ENCODE assay signal across 29 mouse cellular contexts in the genomic region with DNA sequence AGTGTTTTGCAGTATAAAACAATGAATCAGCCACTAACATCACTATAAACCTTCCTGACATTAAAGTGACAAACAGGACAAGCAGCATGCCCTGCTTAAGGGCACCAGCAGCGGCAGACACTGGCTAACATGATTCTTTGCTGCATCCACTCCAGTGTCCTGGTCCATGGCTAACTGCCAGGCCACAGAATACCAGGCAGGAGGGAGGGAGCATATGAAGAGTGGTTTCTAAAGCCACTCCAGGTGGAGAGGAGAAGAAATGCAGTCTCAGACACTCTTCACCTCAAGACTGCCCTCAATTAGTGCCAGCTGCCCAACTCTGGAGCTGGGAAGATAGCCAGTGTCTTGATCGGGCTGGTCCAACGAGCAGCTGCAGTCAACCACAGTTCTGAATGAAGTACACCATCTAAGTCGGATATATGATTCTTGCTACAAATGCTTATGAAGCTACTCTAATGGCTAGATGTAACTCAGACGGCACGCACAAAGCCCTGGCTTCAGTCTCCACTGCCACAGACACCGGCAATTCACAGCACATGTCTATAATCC.
A peak's percentile ranks its signal among the peaks of the same experiment; 100 is the strongest.
DNase-seq lines count a peak whose midpoint lies in the region; ATAC-seq and TF ChIP-seq lines count a peak whose summit lies in the region.
"Had no signal": no experiment of that assay in that cellular context is flagged by ENCODE, and none has a peak within 500 bp of the region (broad histone marks: within the 10 kb centered on the region; RNA-seq: fewer than 3 reads in every experiment).

No protein-coding gene starts in this region.

- no peak for ATAC-seq in hindbrain, postnatal 0 days
- no peak for ATAC-seq in hindbrain, embryonic 16.5 days
- ATAC-seq: activated CD4-positive, CD25-positive, alpha-beta regulatory T cell, adult 4 months; CD4-positive, CD25-positive, alpha-beta regulatory T cell, adult 4 months; forebrain, embryonic 15.5 days; intestine, embryonic 15.5 days; midbrain, embryonic 16.5 days had no signal

- H3K9me3 ChIP-seq in hindbrain, postnatal 0 days (ENCODE audit: low read length), result no peaks in the 10 kb centered on the region
- no peaks in the 10 kb centered on the region for H3K9me3 ChIP-seq in hindbrain, embryonic 16.5 days (ENCODE audit: control insufficient read depth, low read length)
- H3K9me3 ChIP-seq: embryonic facial prominence, embryonic 12.5 days; forebrain, embryonic 10.5 days; forebrain, embryonic 15.5 days; hindbrain, embryonic 10.5 days; hindbrain, embryonic 15.5 days; intestine, embryonic 15.5 days; neural tube, embryonic 12.5 days had no signal

- no peaks in the 10 kb centered on the region for H3K27me3 ChIP-seq in hindbrain, postnatal 0 days (ENCODE audit: insufficient read depth, low read length)
- no peaks in the 10 kb centered on the region for H3K27me3 ChIP-seq in hindbrain, embryonic 16.5 days (replicated peaks; ENCODE audit: control insufficient read depth, insufficient read depth, low read length)
- H3K27me3 ChIP-seq: embryonic facial prominence, embryonic 12.5 days; forebrain, embryonic 15.5 days; hindbrain, embryonic 15.5 days; intestine, embryonic 15.5 days; neural tube, embryonic 12.5 days had no signal

- no peak overlapping the region for H3K9ac ChIP-seq in hindbrain, postnatal 0 days (replicated peaks; ENCODE audit: low read length)
- H3K9ac ChIP-seq in hindbrain, embryonic 16.5 days (ENCODE audit: low read depth, low read length), result no peak overlapping the region
- H3K9ac ChIP-seq: embryonic facial prominence, embryonic 12.5 days; forebrain, embryonic 15.5 days; hindbrain, embryonic 15.5 days; intestine, embryonic 15.5 days; liver, embryonic 14.5 days; lung, embryonic 14.5 days; neural tube, embryonic 12.5 days had no signal

- no peak for TF ChIP-seq CTCF in hindbrain, postnatal 0 days (IDR thresholded peaks at IDR 0.05; ENCODE audit: low read depth)

- H3K36me3 ChIP-seq in hindbrain, postnatal 0 days (ENCODE audit: insufficient read depth, low read length), result no peaks in the 10 kb centered on the region
- H3K36me3 ChIP-seq in hindbrain, embryonic 16.5 days (ENCODE audit: control insufficient read depth, insufficient read depth, low read length), result no peaks in the 10 kb centered on the region
- H3K36me3 ChIP-seq: embryonic facial prominence, embryonic 12.5 days; forebrain, embryonic 10.5 days; forebrain, embryonic 15.5 days; hindbrain, embryonic 10.5 days; hindbrain, embryonic 15.5 days; intestine, embryonic 15.5 days; neural tube, embryonic 12.5 days had no signal

- no peak overlapping the region for H3K27ac ChIP-seq in hindbrain, postnatal 0 days
- no peak overlapping the region for H3K27ac ChIP-seq in hindbrain, embryonic 16.5 days (ENCODE audit: low read depth, low read length)
- H3K27ac ChIP-seq: embryonic facial prominence, embryonic 12.5 days; forebrain, embryonic 10.5 days; forebrain, embryonic 15.5 days; hindbrain, embryonic 10.5 days; hindbrain, embryonic 15.5 days; intestine, embryonic 15.5 days; kidney, postnatal 0 days; liver, embryonic 14.5 days; neural tube, embryonic 12.5 days had no signal

- H3K4me2 ChIP-seq in hindbrain, postnatal 0 days (ENCODE audit: low read depth, low read length), result no peak overlapping the region
- no peak overlapping the region for H3K4me2 ChIP-seq in hindbrain, embryonic 16.5 days (ENCODE audit: low read length)
- H3K4me2 ChIP-seq: embryonic facial prominence, embryonic 12.5 days; forebrain, embryonic 15.5 days; hindbrain, embryonic 15.5 days; intestine, embryonic 15.5 days; lung, embryonic 14.5 days; neural tube, embryonic 12.5 days had no signal

- 0 out of 2 replicates have a peak, but pooled peaks cover 3% of the 10 kb centered on the region for H3K4me1 ChIP-seq in hindbrain, postnatal 0 days (ENCODE audit: insufficient read depth, low read length)
- H3K4me1 ChIP-seq in hindbrain, embryonic 16.5 days (ENCODE audit: control insufficient read depth, insufficient read depth, low read depth, low read length), result no peaks in the 10 kb centered on the region
- H3K4me1 ChIP-seq: embryonic facial prominence, embryonic 12.5 days; forebrain, embryonic 15.5 days; hindbrain, embryonic 15.5 days; intestine, embryonic 15.5 days; neural tube, embryonic 12.5 days had no signal

- no peak overlapping the region for H3K4me3 ChIP-seq in hindbrain, postnatal 0 days (ENCODE audit: low read length)
- H3K4me3 ChIP-seq in hindbrain, embryonic 16.5 days (ENCODE audit: low read length), result no peak overlapping the region
- H3K4me3 ChIP-seq: embryonic facial prominence, embryonic 12.5 days; forebrain, embryonic 10.5 days; forebrain, embryonic 15.5 days; hindbrain, embryonic 10.5 days; hindbrain, embryonic 15.5 days; intestine, embryonic 15.5 days; neural tube, embryonic 12.5 days had no signal

- WGBS in hindbrain, postnatal 0 days, result 80% methylated on average over 7 of the region's 7 CpGs
- WGBS in hindbrain, embryonic 16.5 days, result 85% methylated on average over 7 of the region's 7 CpGs

- peak; percentile 56 to 60 for DNase-seq in cerebellum, postnatal 10 days
- DNase-seq in cerebellum, adult 9-11 months, result no peak
- peak; percentile 20 for DNase-seq in hindbrain, postnatal 0 days (ENCODE audit: low spot score)
- DNase-seq in 3134 (ENCODE audit: extremely low read depth, insufficient read length, low spot score) (peak; percentile 30), adipocyte (ENCODE audit: low spot score) (peak; percentile 32)
- no peak for DNase-seq in kidney, postnatal 25 days
- DNase-seq: adrenal gland, adult 8-10 months; cerebellum, adult 11-12 months; heart, postnatal 14 days; kidney, adult 2 months; layer of hippocampus, postnatal 36 days; liver; lung, embryonic 14.5 days; right cerebral cortex, adult 18-20 months; spleen, adult 18-20 months; thymus, postnatal 14 days had no signal

Comparison
In these comparisons a context has a peak if more than half of its experiments do, and no peak if none do; other contexts are left out.
1. DNase-seq: peak in cerebellum, postnatal 10 days (2 of 2), hindbrain, postnatal 0 days (single experiment), 3134 (single experiment) and adipocyte (single experiment); none in cerebellum, adult 9-11 months (single experiment) and kidney, postnatal 25 days (0 of 2).